Mouse (Mus musculus) kidney, adult 8-10 months (tissue): ENCODE measurements around the gene Btg3.

Experiments used
- DNase-seq, 2 experiments: peaks; one replicate each; pipeline ENCODE4 v3.0.0; 2022

Btg3 gene

DNA sequence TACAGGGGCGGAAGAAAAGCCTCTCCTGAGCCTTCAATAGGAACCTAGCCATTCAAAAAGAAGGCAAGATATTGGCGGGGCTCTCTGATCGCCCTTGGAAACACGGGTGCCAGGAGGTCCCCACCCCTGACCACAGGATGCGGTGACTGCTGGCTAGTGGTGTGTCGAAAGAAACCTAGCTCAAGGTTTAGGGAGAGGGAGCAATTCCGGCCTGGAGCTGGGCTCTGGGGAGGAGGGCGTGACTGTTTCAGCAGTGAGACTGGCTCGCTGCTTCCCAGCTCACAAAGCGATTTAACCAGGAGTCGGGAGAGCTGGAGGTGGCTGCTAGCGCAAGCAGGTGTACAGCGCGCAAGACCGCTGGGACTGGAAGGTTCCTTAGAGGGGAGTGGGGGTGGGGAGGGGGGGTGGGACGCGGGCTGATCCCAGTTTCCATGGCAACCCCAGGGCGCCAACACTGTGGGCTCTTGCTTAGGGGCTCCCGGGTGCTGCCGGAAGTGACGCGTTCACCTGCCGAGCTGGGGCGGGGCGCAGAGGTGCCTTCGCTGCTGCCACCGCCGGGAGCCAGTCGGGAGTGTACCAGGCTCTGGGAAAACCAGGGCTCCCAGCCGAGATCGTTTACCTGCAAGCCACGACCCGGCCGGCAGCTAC is 75.7 kb downstream of the Btg3 start, which contains the start of gene Cxadr:
Gene Cxadr (plus strand): TSS at position 307 of the 648 bp plus-strand sequence.
- peak; percentile 85 for DNase-seq

DNA sequence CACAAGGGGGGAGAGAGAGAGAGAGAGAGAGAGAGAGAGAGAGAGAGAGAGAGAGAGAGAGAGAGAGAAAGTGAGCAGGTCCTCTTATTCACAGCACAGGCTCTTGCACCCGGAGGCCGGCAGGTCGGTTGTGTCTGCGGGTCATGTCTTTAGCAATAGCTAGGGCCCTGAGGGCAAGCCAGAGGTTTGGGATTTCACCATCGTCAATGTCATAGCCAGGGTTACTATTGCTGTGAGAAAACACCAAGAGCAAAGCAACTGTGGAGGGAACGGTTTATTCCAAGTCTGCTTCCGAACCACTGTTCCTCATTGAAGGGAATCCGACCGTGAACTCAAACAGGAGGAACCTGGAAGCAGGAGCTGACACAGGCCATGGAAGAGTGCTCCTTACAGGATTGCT is 80.9 kb downstream of the Btg3 start:
- DNase-seq, result no peak

DNA sequence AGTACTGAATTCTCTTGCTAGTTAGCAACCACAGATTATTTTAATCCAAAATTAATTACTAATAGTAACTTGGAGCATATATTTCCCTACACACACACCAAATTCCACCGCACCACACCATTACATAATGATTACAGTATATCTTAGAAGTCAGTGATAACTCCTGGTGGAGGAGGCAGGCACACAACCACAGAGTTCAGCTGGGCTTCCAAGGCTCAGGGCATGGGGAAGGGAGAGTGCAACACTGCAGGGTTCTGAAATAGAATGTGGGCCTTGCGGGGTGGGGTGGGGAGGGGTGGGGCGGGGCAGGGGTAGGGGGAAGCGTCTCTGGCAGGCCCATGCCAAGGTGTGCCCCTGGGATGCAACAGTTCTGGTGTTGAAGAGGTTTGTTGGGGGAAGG is 81.4 kb downstream of the Btg3 start:
- no peak for DNase-seq

DNA sequence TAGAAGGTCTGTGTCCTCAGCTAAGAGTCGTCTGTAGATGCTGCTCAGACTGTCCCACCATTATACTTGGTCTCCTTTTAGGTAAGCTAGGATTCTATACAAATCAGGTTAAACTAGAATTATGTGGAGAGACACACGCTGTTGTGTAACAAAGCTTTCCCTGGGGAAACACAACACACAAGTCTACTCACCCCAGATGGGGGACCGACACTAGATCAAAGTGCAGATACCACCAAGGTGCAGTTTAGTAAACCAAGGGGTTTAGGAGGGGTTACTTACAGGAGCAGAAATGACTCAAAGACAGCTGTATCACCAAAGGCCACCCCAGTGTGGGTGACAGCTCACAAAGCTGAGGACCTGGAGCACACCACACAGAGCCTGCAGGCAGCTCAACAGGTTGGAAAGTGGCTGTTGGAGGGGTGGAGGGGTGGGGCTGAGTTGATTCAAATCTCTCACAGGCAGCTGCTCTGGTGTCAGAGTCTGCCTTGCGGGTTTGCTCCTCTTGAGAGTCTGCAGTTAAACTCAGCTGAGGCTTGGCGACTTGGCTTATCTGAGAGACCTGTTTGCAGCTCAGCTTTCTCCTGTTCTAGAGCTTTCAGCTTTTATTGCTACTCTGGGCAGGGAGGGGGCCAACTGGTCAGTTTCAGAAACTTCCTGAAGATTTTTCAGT is 82.3 kb downstream of the Btg3 start:
- DNase-seq, result no peak

DNA sequence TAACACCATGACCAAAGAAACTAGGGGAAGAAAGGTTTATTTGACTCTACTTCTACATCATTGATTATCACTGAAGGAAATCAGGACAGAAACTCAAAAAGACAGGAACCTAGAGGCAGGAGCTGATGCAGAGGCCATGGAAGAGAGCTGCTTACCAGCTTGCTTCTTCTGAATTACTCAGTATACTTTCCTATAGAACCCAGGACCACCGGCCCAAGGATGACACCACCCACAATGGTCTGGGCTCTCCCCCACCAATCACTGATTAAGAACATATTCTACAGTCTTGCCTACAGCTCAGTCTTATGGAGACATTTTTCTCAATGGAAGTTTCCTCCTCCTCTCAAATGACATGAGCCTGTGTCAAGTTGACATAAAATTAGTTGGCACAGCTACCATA is 82.9 kb downstream of the Btg3 start:
- DNase-seq, result no peak

DNA sequence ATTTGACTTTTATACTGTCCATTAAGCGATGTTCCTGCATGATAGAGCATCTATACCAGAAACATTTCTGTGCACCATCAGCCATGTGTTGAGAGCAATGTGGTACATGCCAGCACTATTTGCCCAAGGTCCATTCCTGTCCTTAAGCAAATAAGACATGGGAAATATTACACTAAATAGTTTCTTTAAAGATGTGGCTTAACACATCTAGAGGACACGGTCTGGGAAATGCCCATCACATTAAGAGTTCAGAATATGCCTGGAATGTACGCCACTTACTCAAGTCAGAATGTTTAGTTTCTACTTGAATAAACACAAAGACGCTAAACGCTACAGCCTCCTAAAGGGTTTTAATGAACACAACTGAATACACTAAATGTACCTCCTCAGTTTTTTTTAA is 93.8 kb downstream of the Btg3 start:
- DNase-seq, result no peak
